Mouse (Mus musculus): ENCODE results near the gene Pef1.

The Pef1 gene

GRCm38 (mm10) chr4:130102111-130102651 is at the start of gene Pef1:
Gene Pef1 (plus strand): TSS chr4:130102558.
- DNase-seq, result peak; percentile 47

- no peak for DNase-seq
Measured at GRCm38 (mm10) chr4:130053111-130053510, 49.2 kb upstream of the Pef1 start.

DNA sequence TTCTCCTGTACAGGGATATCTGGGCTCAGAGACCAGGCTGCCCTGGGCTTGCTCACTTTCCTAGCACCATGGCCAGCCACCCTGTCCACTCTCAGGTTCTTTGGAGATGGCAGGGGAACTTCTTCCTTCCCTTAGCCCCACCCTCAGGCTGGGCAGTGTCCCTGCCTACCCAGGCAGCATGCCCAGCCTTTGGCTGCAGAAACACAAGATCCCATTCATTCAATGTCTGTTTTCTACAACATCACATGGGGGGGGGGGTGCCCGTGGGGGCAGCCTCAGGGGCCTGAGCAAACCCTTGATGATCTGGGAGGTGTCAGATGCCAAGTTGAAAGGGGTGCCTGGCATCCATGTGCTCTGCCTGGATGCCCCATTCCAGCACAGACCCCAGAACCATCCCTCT is 47.6 kb upstream of the Pef1 start:
- no peak for DNase-seq

DNA sequence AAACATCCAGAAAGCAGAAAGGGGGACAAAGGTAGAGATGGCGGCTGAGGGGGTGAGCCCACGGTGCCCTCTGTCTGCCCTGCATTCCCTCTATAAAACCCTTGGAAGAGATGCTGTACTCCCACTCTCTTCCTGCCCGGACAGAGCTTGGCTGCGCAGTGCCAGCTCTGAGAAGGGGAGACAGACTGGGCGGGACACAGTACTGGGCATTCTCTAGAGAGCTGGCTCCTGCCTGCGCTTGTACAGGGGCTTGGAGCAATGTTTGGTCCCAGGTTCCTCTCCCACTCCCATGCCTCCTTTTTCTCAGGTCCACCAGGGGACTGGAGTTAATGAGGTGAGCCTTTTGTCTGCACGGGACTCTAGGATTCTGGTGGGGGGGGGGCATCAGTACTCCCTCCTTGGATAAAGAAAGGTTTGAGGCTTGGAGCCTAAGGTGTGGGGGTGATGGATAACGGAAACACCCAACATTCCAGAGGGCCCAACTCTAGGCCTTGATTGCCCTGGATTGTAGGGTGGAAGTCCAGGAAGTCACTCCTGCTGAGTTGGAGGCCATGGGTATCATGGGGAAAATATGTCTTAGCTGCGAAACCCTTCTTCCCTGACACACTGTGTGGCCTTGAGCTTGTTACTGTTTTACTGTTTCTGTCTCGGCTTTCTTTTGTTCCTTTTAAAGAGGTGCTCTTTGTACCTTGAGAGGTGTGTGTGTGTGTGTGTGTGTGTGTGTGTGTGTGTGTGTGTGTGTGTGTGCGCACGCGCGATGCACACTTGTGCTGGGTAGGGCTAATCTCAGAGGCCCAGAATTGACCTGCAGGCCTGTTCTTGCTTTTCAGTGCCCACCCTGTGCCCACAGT is 47.0 kb upstream of the Pef1 start:
- no peak for DNase-seq

DNA sequence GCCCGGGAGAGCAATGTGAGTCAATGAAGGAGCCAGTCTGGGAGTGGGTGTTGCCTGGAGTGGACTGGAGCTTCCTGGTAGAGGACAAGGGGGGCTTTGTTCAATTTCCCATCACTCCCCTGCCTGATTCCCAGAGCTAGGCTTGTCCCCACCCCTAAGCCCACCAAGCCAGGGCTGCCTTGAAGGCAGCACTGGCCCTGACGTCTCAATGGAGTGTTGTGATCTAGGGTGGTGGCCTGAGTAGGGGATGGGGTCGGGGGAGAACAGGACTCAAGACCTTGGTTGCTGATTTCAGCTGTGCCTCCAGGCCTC is 46.4 kb upstream of the Pef1 start:
- DNase-seq, result no peak

GRCm38 (mm10) chr4:130056471-130056870 is 45.9 kb upstream of the Pef1 start:
- no peak for DNase-seq

GRCm38 (mm10) chr4:130060937-130061336 is 41.4 kb upstream of the Pef1 start:
- no peak for DNase-seq

DNA sequence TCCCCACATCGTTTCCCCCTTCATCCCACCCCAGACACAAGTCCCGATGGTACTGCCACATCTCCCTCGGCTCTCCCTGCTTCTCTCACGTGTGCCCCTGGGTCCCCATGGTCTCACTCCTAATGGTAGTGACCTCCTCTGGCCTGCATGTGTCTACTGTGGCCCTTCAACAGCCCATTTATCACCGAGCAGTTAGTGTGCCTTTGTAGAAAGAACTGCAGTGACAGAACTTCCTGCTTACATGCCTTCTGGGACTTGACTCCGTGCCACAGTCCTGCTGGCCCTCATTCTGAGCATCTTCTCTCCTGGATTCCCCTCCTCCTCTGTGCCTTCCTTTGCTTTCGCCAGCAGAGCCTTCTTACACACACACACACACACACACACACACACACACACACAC is 39.2 kb upstream of the Pef1 start:
- DNase-seq, result peak; percentile 21

DNA sequence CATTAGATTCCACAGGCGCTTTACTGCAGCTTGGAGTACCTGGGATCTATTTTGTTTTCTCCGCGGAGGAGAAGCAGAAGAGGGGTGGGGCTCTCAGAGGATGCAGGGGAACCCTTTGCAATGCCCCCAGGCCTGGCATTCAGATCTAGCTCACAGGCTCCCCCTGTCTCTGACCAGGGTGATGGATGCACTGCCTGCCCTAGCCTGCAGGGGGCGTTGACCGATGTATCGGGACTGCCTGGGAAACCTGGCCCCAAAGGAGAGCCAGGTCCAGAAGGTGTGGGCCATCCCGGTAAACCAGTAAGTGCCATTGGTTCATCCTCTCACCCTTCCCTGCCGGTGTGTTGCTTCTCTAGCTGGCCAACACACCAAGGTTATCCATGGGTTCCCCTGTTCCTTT is 35.5 kb upstream of the Pef1 start:
- peak; percentile 59 for DNase-seq

DNA sequence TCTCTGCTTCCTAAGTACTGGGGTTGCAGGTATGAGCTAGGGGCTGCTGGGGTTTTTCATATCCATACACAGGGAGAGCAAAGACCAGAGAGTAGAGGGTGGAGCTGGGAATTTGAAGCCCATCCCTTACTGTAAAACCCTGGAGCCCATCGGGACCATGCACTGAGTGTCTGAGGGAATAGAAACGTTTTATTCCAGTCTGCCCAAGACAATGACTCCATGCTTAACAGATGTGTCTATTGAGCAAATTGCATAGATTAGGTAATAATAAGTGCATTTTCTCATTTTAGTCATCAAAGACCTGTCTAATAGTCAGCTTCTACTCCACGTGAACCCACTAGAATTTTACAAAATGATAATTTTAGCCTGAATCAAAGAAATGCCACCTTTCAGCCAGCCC is 31.8 kb upstream of the Pef1 start:
- no peak for DNase-seq

- DNase-seq, result no peak
Measured at GRCm38 (mm10) chr4:130071758-130072157, 30.6 kb upstream of the Pef1 start.

DNA sequence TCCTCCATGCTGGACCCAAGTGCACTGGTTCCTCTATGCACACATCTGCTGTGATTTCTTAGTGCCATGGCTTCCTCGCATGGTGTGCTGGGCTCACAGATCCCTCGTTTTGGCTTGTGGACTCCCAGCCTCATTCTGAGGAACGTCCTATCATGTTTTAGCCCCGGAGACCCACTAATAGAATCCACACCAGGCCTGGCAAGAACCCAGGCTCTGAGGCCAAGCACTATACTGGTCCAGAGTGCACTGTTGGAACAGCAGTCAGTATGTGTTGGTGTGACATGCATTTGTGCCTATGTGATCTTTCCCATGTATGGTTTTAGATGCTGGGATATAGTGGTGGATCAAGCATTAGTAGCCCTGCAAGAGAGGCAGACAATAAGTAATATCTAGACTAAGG is 29.0 kb upstream of the Pef1 start:
- no peak for DNase-seq

GRCm38 (mm10) chr4:130074761-130075515 is 27.4 kb upstream of the Pef1 start:
- no peak for DNase-seq

DNA sequence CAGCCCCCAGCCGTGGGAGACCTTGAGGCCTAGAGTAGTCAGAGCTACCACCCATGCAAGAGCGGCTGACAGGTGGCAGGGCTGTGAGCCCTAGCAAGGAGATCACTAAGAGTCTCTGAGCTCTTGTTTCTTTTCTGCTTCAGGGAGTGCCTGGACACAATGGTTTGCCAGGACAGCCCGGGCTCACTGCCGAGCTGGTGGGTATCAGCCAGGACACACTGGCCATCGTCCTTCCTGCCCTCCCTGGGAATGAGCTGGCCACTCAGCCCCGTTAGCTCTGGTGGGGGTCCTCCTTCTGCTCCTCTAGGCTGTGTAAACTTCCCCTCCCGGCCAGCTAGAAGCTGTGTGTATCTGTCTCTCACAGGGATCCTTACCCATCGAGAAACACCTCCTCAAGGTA is 25.5 kb upstream of the Pef1 start:
- no peak for DNase-seq

GRCm38 (mm10) chr4:130078816-130079485 is 23.4 kb upstream of the Pef1 start:
- no peak for DNase-seq

GRCm38 (mm10) chr4:130079521-130079920 is 22.8 kb upstream of the Pef1 start:
- DNase-seq, result no peak

GRCm38 (mm10) chr4:130081345-130082190 is 20.8 kb upstream of the Pef1 start:
- DNase-seq, result peak; percentile 65

DNA sequence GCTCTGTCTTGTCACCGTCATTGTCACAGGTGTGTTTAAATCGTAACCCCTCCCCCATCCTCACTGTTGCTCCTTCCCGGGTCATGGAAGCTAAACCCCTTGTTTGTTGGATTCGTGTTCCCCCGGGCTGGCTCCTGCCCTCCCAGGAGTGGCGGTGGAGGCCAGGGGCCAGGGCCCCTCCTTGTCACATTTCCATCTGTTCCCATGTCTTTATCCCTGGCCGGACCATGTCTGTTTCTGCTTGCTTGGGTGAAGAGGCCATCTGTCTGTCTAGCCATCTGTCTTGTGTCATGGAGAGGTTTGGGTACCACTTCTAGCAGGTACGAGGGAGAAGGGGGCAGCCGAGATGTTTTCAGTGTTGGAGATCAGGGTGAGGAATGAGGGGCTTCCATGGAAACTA is 20.1 kb upstream of the Pef1 start:
- no peak for DNase-seq

DNA sequence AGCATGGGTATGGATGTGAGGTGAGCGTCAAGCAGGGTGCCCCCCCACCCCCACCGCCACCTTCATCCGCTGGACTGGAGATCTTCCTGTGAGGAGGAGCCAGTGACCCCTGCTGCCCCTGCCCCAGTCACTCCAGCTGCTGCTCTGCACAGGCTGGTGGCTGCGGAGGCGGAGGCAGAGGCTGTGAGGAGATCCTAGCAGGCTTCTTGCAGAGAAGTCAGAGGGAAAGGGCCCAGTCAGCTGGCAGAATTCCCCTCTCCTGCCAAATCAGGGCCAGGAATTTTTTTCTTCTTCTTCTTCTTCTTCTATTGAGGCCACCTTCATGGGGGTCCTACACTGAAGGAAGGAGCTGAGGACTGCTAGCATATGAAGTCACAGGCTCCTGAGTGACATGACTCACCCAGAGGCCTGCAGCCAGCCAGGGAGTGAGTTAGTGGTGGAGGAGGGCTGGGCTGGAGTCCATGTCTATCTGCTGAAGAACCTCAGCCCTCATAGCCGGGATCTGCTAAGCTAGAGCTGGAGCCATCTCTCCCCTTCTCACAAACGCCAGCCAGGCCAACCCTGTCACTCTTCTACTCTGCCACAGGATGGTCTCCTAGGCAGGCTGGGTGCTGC is 17.9 kb upstream of the Pef1 start:
- peak; percentile 39 for DNase-seq

DNA sequence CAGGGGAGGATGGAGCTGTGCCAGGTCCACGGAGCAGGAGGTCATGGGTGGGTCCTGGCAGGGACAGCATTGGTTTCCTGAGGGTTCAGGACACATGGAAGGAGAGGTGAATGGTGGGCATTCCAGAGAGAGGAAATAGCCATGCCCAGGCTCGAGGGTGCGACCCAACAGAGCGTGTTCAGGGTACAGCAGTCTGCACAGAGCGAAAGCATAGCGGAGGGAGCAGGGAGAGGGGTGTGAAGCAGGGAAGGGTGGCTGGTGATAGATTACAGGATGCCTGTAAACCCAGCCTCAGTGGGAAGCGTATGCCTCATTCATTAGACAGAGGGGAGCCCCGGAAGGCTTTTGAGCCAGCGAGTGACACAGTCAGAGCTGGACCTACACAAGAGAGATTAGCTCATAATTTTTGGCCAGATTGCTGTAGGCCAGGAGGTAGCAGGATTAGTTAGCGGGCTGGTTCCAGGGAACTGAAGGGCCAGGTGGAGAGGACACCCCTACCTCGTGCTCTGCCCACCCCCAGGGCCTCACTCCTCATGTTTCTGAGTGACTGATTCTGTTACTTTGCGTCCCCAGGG is 17.0 kb upstream of the Pef1 start:
- no peak for DNase-seq

DNA sequence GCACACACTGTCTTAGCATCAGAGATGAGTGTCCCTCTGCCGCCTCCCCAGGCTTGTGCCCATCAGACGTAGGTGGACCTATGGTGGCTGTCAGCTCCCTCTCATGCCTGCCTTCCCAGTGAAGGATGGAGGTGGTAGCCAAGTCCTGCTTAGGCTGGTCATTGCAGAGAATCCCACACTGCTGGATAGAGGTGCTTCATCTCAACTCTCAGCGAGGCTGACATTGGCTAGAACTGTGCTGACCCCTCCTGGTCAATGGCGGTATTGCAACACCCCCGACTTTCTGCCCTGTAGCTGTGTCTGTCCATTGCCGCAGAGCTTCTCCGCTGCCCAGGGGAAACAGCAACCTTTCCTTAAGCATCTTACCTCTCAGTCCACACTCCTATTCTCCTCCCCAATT is 15.1 kb upstream of the Pef1 start:
- peak; percentile 95 for DNase-seq

DNA sequence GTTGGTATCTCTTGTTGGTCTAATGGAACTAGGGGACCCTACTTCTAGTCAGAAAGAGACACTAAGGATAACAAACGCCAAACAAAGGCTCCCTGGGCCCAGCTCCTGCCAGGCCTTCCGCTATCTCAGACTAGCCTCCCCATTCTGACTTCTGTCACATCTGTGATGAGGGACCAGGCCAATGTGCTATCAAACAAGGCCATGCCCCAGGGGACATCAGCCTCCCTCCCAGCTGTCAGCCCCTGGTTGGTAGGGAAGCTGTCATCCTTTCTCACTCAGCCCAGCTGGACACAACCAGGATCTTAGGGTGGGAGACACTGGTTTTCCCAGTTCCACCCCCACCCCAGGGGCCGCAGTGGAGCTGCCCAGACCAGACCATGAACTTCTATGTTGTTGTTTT is 7.2 kb upstream of the Pef1 start:
- no peak for DNase-seq

Data from lung, postnatal 14 days (tissue).